Mouse (Mus musculus) liver, embryonic 14.5 days (tissue): ENCODE data around the gene Hoxb4.

Experiments used
- CTCF ChIP-seq: IDR thresholded peaks from 2 replicates; pipeline ENCODE4 v1.5.1; 2016; ENCODE audit warnings: antibody characterized with exemption, low read depth, control low read depth
- EP300 ChIP-seq: IDR thresholded peaks from 2 replicates; pipeline ENCODE4 v1.6.1; 2016; ENCODE audit warnings: antibody characterized with exemption, low read depth

DNA sequence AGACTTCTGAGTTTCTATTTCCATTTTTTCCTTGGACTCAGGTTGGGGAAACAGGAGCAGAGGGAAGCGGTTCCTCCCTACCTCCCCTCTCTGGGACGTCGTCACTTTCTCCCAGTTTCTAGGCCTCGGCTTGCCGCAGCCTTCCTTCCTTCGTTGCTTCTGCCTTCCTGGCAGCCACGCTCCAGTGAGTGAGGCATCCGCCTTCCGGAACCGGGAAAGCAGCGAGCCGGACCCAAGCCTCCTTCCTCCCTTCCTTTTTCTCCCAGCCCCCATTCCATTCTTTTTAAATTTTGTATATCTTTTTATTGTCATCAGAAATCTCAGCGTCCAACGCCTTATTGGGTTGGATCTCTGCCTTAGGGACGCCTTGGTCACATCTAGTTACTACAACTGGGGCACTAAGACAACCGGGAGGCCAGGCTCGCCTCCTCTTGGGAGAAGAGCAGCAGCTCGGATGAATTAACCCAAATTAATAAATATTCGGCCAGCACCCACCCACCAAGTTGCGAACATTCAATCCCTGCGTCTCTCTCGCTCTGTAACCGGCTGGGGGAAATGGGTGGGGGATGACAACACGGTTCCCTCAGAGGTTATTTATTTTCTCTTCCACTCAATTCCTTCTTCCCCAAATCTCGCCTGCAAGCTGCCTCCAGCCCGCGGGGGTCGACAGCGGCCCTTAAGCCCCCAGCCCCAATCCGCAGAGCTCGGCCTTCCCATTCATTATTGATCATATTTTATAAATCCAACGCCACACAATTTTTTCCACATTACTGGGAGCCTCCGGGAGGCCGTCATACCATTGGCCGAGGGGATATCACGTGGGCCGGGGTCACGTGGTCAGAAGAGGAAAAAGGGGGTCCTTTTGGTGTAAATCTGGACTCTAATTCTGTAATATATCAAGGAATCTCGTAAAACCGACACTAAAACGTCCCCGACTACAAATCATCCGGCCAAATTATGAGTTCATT is 32.0 kb upstream of the Hoxb4 start, which contains the start of gene Hoxb7:
- no peak for TF ChIP-seq EP300
- TF ChIP-seq CTCF = no peak
